Mouse (Mus musculus) heart, embryonic 15.5 days (tissue): ENCODE results near the gene Gtdc1. TPM values are rescaled to one million over a fixed set of nuclear protein-coding genes. Genes with fewer than 3 reads are reported as not detected.

Experiments
- ATAC-seq: fragments of 200-750 bp; cut with Nextera tagmentation; replicated peaks from 2 replicates; pipeline ENCODE4 v1.8.0; 2017; ENCODE audit warnings: low read depth, moderate TSS enrichment; ENCODE audit not compliant: insufficient number of reproducible peaks, insufficient read depth, low FRiP score
- H3K27ac ChIP-seq: fragments of 300-500 bp; sonication (generic); 2 replicates; pipeline ENCODE4 v1.5.1; 2015; ENCODE audit warnings: mild to moderate bottlenecking, inconsistent platforms
- H3K27me3 ChIP-seq: fragments of 300-500 bp; sonication (generic); 2 replicates; pipeline ENCODE4 v1.6.1; 2015; ENCODE audit warnings: inconsistent platforms
- H3K36me3 ChIP-seq: fragments of 300-500 bp; sonication (generic); 2 replicates; pipeline ENCODE4 v1.6.1; 2015; ENCODE audit warnings: mild to moderate bottlenecking, inconsistent platforms
- H3K4me1 ChIP-seq: fragments of 300-500 bp; sonication (generic); replicated peaks from 2 replicates; pipeline ENCODE4 v1.6.1; 2015; ENCODE audit warnings: inconsistent platforms
- H3K4me2 ChIP-seq: fragments of 300-500 bp; sonication (generic); 2 replicates; pipeline ENCODE4 v1.6.1; 2015; ENCODE audit warnings: inconsistent platforms, mild to moderate bottlenecking, moderate library complexity
- H3K4me3 ChIP-seq: fragments of 300-500 bp; sonication (generic); 2 replicates; pipeline ENCODE4 v1.5.1; 2015; ENCODE audit warnings: mild to moderate bottlenecking, inconsistent platforms
- H3K9ac ChIP-seq: fragments of 300-500 bp; sonication (generic); 2 replicates; pipeline ENCODE4 v1.6.1; 2015; ENCODE audit warnings: mild to moderate bottlenecking, inconsistent platforms
- H3K9me3 ChIP-seq: fragments of 300-500 bp; sonication (generic); replicated peaks from 2 replicates; pipeline ENCODE4 v1.6.1; 2016; ENCODE audit warnings: inconsistent platforms
- WGBS: fragments of 180-500 bp; shearing (Covaris S2); methylation state at CpG from one replicate; pipeline ENCODE4 v1.1.7; 2015; ENCODE audit warnings: mixed read lengths; 5-methylcytosine and 5-hydroxymethylcytosine counted together
- polyA plus RNA-seq: library from polyadenylated mRNA; unstranded; fragments of >200 nt; fragmentation: Nextera tagmentation; extraction: Ambion mirVana; gene quantifications from 2 replicates; pipeline ENCODE4 v1.2.1, GENCODE M21; 2015

The Gtdc1 gene
- 7.8 and 9.7 TPM in 2 replicates for polyA plus RNA-seq

GRCm38 (mm10) chr2:44927482-44927811 lies at the start of gene Gtdc1:
Gtdc1 (minus strand) TSS chr2:44927657.
- Histone ChIP-seq H3K27me3 (no peaks in the 10 kb centered on the region), H3K9ac (peak within 1 kb of the TSS; percentile 93), H3K9me3 (no peaks in the 10 kb centered on the region), H3K4me3 (peak within 1 kb of the TSS; percentile 88), H3K4me2 (peak within 1 kb of the TSS; percentile 83), H3K36me3 (no peaks in the 10 kb centered on the region), H3K4me1 (peaks cover 11% of the 10 kb centered on the region), H3K27ac (peak within 1 kb of the TSS; percentile 99)
- ATAC-seq, result peak; percentile 23; the same call in 1 of the 2 replicates
- under 1% methylated on average over 27 of the region's 27 CpGs for WGBS

GRCm38 (mm10) chr2:44977051-44977450 lies 49.6 kb upstream of the Gtdc1 start:
- no peak for ATAC-seq
- H3K27me3 ChIP-seq, result no peaks in the 10 kb centered on the region; the same call in 1 of the 2 replicates
- no peaks in the 10 kb centered on the region for H3K9me3 ChIP-seq
- no peak overlapping the region for H3K9ac ChIP-seq
- H3K27ac ChIP-seq, result no peak overlapping the region
- peaks cover 18% of the 10 kb centered on the region for H3K4me1 ChIP-seq
- no peak overlapping the region for H3K4me3 ChIP-seq
- H3K36me3 ChIP-seq, result no peaks in the 10 kb centered on the region
- H3K4me2 ChIP-seq, result no peak overlapping the region
- WGBS, result 71% methylated on average over 3 of the region's 3 CpGs

DNA sequence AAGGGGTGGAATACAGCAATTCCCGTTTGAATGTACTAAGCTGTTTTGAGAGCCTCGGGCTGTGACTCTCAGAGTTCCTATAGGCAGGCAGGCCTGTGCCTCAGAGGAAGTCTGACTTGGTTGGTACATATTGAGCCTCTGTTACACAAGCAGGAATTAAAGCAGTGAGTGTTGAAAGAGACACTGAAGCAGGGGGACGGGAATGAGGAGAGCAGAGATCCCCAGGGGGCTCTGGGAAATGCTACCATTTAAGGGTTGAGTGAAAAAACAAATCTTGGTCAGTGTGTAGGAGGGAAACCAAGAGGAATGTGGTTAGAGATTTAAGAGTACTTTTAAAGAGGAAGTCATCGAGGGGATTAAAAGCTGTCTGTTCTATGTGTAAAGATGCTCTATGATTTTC lies 49.0 kb upstream of the Gtdc1 start:
- Histone ChIP-seq H3K4me1 (peaks cover 18% of the 10 kb centered on the region), H3K36me3 (no peaks in the 10 kb centered on the region), H3K27ac (no peak overlapping the region), H3K4me2 (no peak overlapping the region), H3K4me3 (no peak overlapping the region), H3K27me3 (no peaks in the 10 kb centered on the region; the same call in 1 of the 2 replicates), H3K9ac (no peak overlapping the region), H3K9me3 (no peaks in the 10 kb centered on the region)
- ATAC-seq, result no peak
- WGBS, result 33% methylated on average over 4 of the region's 4 CpGs

GRCm38 (mm10) chr2:44973828-44974227 lies 46.4 kb upstream of the Gtdc1 start:
- Histone ChIP-seq H3K36me3 (no peaks in the 10 kb centered on the region), H3K9me3 (no peaks in the 10 kb centered on the region), H3K4me3 (no peak overlapping the region), H3K27ac (no peak overlapping the region), H3K27me3 (no peaks in the 10 kb centered on the region; the same call in 1 of the 2 replicates), H3K9ac (no peak overlapping the region), H3K4me2 (no peak overlapping the region), H3K4me1 (peaks cover 8% of the 10 kb centered on the region)
- ATAC-seq, result no peak
- 69% methylated on average over 6 of the region's 6 CpGs for WGBS

DNA sequence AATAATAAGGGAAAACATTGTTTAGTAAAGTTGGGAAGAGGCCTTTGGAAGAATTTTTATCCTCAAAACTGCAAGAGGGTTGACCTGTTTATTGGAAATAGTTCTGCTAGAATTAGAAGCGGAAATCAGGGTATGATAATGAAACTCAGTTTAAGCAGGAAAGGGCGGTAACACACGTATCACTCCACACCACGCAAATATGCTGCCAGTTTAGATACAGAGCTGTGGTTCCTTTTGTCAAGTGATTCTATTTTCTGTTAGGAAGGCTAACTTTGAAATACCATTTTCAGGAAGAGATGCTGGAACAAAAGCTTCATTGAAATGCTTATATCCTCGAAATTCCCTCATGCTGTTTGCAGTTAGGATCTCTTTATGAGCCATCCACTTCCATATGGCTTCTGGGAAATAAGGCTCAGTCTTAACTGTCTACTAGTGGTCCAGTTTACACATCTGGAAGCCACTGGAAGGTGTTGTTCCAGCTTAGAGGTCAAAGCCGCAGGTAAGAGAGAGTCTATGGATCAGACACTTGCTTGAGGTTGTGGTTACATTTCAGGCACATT lies 42.7 kb upstream of the Gtdc1 start:
- 80% methylated on average over 6 of the region's 6 CpGs for WGBS
- Histone ChIP-seq H3K27me3 (no peaks in the 10 kb centered on the region), H3K9ac (no peak overlapping the region), H3K4me3 (no peak overlapping the region), H3K27ac (no peak overlapping the region), H3K4me1 (no peaks in the 10 kb centered on the region), H3K9me3 (no peaks in the 10 kb centered on the region), H3K4me2 (no peak overlapping the region), H3K36me3 (no peaks in the 10 kb centered on the region)
- no peak for ATAC-seq

GRCm38 (mm10) chr2:44969640-44970039 lies 42.2 kb upstream of the Gtdc1 start:
- 85% methylated on average over 1 of the region's 1 CpGs for WGBS
- Histone ChIP-seq H3K4me3 (no peak overlapping the region), H3K9ac (no peak overlapping the region), H3K27ac (no peak overlapping the region), H3K27me3 (no peaks in the 10 kb centered on the region), H3K4me2 (no peak overlapping the region), H3K36me3 (no peaks in the 10 kb centered on the region), H3K9me3 (no peaks in the 10 kb centered on the region), H3K4me1 (no peaks in the 10 kb centered on the region)
- ATAC-seq, result no peak

GRCm38 (mm10) chr2:44969226-44969625 lies 41.8 kb upstream of the Gtdc1 start:
- H3K4me1 ChIP-seq, result no peaks in the 10 kb centered on the region
- no peak overlapping the region for H3K27ac ChIP-seq
- no peak overlapping the region for H3K9ac ChIP-seq
- no peak for ATAC-seq
- WGBS, result 75% methylated on average over 2 of the region's 2 CpGs
- no peak overlapping the region for H3K4me2 ChIP-seq
- no peaks in the 10 kb centered on the region for H3K27me3 ChIP-seq
- H3K4me3 ChIP-seq, result no peak overlapping the region
- no peaks in the 10 kb centered on the region for H3K9me3 ChIP-seq
- H3K36me3 ChIP-seq, result no peaks in the 10 kb centered on the region

DNA sequence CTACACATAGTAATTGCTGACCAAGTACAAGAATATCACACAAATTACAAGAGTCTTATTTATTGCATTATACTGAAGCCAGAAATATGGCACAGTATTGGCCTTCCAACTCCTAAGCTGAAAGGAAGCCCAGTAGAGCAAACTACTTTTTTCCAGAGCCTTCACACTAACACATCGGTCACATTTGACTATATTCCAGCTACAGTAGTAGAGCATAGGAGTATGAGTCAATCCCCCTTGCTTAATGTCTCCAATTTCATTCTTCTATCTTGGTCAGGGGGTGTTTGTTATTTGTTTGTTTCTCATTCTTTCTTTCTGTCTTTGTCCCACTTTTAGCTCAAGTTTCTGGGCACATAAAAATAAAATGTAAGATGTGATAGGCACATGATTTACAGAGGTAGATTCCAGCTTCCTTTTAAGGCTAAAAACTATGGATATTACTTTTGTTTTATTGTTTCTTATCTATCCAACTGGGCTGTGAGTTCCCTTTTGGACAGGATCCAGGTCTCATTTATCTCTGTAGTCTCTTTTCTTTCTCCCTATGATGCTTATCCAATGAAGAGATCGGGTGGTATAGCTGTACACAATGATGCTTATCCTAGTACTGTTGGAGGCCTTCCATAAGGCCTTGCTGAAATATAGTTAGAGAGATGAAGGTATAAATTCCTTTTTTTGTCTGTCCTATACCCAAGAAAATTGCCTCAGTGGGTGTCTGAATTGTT lies 38.5 kb upstream of the Gtdc1 start:
- ATAC-seq, result no peak
- WGBS, result 64% methylated on average over 2 of the region's 2 CpGs
- Histone ChIP-seq H3K4me2 (no peak overlapping the region), H3K27ac (no peak overlapping the region), H3K4me3 (no peak overlapping the region), H3K9ac (no peak overlapping the region), H3K36me3 (no peaks in the 10 kb centered on the region), H3K4me1 (no peaks in the 10 kb centered on the region), H3K27me3 (no peaks in the 10 kb centered on the region), H3K9me3 (no peaks in the 10 kb centered on the region)

DNA sequence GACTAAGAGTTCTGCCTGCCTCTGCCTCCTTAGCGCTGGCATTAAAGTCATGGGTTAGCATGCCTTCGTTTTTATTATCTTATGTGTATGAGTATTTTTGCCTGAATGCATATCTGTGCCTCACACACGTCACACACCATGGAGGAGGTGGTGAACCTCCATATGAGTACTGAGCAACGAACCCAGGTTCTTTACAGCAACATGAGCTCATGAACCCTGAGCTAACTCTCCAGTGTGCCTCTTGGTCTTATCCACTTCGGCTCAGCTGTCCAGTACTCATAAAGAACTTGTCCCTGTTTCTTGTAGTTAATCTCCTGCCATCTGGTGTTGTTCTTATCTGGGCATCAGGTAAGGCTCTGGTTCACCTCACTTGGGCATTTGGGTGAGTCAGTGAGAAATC lies 35.2 kb upstream of the Gtdc1 start:
- H3K27me3 ChIP-seq, result no peaks in the 10 kb centered on the region
- H3K9me3 ChIP-seq, result no peaks in the 10 kb centered on the region
- H3K4me2 ChIP-seq, result no peak overlapping the region
- no peaks in the 10 kb centered on the region for H3K4me1 ChIP-seq
- no peak for ATAC-seq
- H3K4me3 ChIP-seq, result no peak overlapping the region
- no peak overlapping the region for H3K9ac ChIP-seq
- H3K36me3 ChIP-seq, result no peaks in the 10 kb centered on the region
- WGBS, result 86% methylated on average over 5 of the region's 5 CpGs
- no peak overlapping the region for H3K27ac ChIP-seq

DNA sequence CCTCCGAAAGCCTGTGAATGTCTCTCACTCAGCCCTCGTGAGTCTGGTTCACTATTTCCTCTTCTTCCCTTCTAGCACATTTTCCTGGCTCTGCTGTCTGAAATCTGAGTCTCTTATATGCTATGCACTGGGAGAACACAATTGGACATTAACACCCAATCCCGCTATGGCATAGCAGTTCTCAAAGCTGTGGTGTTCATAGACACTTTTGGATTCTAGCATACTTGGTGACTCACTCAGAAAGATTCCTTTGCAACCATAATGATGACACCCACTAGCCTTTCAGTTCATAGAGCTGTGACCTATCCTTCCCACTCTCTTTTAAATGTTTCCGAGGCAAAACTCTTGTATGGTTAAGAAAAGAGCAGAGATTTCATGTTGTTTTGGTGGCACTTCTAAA lies 33.7 kb upstream of the Gtdc1 start:
- 0 out of 2 replicates have a peak, but pooled peaks cover 3% of the 10 kb centered on the region for H3K4me1 ChIP-seq
- no peak overlapping the region for H3K27ac ChIP-seq
- H3K36me3 ChIP-seq, result no peaks in the 10 kb centered on the region
- ATAC-seq, result no peak
- H3K9me3 ChIP-seq, result no peaks in the 10 kb centered on the region
- no peak overlapping the region for H3K4me3 ChIP-seq
- 80% methylated on average over 4 of the region's 4 CpGs for WGBS
- H3K27me3 ChIP-seq, result no peaks in the 10 kb centered on the region
- H3K4me2 ChIP-seq, result no peak overlapping the region
- no peak overlapping the region for H3K9ac ChIP-seq

- no peak for ATAC-seq
- Histone ChIP-seq H3K9ac (no peak overlapping the region), H3K4me3 (no peak overlapping the region), H3K9me3 (no peaks in the 10 kb centered on the region), H3K36me3 (no peaks in the 10 kb centered on the region), H3K27ac (no peak overlapping the region), H3K4me1 (0 out of 2 replicates have a peak, but pooled peaks cover 4% of the 10 kb centered on the region), H3K27me3 (no peaks in the 10 kb centered on the region), H3K4me2 (no peak overlapping the region)
- 67% methylated on average over 3 of the region's 3 CpGs for WGBS
Measured at GRCm38 (mm10) chr2:44960561-44960960, 33.1 kb upstream of the Gtdc1 start.

- H3K27me3 ChIP-seq, result no peaks in the 10 kb centered on the region
- H3K9me3 ChIP-seq, result no peaks in the 10 kb centered on the region
- H3K36me3 ChIP-seq, result no peaks in the 10 kb centered on the region
- ATAC-seq, result no peak
- H3K4me2 ChIP-seq, result no peak overlapping the region
- H3K4me1 ChIP-seq, result peaks cover 13% of the 10 kb centered on the region
- WGBS, result 83% methylated on average over 1 of the region's 1 CpGs
- H3K9ac ChIP-seq, result no peak overlapping the region
- H3K4me3 ChIP-seq, result no peak overlapping the region
- H3K27ac ChIP-seq, result no peak overlapping the region
Measured at GRCm38 (mm10) chr2:44957329-44957797, 29.9 kb upstream of the Gtdc1 start.
